Mouse (Mus musculus): ENCODE data around the gene Serpina3k.
A peak's percentile ranks its signal among the peaks of the same experiment; 100 is the strongest.
"Not testable (repeated sequence)": the region's sequence is repeated elsewhere in the genome, so short reads cannot be mapped to it uniquely, and the experiment has no call there.

Gene Serpina3k

DNA sequence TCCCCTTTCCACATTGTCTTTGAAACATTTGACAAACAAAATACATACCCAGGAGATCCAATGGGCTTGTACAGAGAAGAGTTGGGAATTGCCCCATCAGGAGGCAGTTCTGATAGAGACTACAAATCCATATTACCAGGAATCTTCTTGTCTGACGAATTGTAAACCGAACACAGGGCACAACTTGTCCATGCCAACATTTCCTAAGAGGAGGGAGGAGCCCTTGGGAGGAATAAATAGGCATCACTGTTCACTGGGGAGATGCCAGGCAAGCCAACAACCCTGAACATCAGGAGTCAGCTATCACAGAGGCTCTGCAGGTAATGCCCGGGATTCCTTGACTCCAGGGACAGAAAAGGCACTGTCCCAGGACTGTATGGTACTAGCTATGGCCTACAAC, at the start of gene Serpina3k, which contains the start of gene Serpina3m:
Gene Serpina3k (plus strand): TSS at position 261 of the 400 bp plus-strand sequence.
Gene Serpina3m (plus strand): TSS at position 261 of the 400 bp plus-strand sequence.
- not testable (repeated sequence) for DNase-seq

DNA sequence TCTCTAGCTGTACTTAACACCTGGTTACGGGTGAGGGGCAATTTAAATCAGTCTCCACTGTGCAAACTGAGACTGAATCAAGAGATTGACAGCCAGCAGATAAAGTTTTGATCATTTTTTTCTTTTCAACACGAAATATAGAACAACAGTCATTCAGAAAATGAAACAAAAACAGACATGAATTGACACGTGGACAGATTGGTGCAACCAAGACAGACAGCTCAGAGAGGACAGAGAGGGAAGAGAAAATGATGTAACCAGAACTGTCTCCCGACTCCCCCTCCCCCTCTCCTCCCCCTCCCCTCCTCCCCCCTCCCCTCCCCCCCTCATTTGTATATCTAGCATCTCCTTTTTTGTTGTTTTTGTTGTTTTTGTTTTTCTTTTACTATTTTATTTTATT, 48.4 kb upstream of the Serpina3k start:
- DNase-seq: no peak

DNA sequence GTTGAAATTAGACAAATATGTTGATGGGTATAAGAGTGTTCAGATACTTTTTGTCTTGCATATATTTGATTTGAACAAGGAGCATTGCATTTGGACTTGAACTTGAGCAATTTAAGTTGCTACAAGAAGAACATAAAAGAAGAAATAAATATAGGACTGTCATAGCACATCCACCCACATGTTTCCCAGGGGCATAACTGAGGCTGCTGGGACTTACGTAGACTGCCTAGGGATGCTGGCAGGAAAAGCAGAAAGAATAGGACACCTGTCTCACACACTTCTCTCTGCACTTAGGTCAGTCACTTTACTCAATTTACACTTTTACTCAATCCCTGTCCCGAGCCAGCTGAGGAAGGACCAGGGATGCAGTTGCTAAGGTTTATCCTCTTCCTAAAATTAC, 44.3 kb upstream of the Serpina3k start:
- no peak for DNase-seq

DNA sequence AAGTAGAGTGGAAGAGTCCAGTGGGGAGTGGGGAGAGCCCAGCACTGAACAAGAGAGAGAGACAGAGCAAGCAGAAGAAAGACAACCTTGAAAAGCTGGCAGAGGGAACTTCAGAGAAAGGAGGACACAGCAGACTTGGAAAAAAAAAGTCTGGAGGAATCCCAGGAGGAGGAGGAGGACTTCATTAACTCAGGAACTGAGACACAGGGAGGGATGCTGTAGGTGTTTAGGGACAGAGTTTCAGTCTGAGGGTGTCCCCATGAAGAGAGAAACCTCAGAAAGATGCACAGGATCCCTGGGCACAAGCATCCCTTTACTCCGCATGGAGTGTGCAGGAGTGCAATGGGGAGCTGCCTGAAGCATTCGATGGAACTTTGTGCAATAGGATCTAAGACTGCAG, 40.2 kb upstream of the Serpina3k start:
- no peak for DNase-seq

DNA sequence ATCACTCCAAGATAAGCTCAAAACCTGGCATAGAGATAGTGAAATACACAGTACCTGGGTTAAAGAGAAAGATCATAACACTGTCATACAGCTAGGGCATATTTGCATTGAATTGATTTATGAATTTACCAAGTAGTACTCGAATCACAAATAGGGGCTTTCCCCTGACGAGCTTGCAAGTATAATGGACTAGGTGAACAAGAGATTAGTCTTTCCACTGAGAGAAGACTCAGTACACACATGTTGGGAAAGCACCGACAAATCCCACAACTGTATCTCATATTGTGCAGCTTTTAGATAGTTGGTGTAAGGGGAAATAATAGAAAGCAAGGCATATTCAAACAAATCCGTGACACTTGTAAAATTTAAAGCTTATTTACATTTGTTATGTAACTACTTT, 32.3 kb upstream of the Serpina3k start:
- no peak for DNase-seq

DNA sequence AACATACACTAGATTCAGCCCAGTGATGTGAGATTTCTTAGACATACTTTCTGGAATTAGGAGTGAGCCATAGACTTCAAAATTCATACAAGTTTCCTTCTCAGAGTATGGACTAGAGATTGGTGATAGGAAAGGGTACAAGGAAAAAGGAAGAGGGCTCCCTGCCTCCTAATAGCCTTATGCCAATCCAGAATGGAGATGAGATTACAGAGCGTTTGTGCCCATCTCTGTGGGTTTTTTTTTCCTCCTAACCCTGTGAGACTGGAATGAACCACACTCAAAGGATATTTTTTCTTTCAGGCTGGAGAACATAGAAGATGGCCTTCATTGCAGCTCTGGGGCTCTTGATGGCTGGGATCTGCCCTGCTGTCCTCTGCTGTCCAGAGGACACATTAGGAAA, 24.0 kb upstream of the Serpina3k start, which contains the start of gene Serpina3j:
Gene Serpina3j (plus strand): TSS at position 301 of the 400 bp plus-strand sequence.
- DNase-seq: no peak

DNA sequence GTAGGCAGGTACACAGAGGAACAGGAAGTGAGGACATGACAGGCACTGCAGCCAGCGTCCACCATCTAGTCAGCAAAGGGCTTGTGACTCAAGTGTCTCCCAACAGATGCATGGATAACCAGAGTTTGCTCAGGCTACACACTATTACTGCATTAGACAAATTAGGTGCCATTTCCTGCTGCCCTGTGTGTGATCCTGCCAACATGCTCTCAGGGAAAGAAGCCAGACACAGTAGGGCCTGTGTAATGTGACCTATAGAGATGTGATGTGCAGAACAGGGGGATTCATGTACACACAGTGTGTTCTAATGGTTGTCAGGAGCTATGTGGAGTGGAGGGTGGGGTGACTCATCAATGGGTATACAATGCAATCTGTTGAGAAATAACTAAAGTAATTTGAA, 15.8 kb upstream of the Serpina3k start:
- DNase-seq: no peak

DNA sequence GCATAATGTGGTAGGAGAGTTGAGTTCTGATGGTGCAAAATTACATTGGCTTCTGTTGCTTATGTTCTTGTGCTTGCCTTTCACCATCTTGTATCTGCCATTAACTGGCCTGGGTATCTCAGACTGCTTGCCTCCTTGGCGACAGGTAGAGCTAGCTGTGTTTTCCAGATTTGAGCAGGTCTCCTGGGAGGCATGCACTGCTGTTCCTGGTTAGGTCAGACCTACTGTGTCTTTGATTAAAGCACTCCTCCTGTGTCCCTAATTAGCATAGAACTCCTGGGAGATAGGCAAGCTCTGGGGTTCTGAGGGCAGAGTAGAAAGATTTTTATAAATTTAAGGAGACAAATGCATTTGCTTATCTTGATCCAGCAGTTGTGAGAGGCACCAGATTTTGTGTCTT, 6.6 kb upstream of the Serpina3k start:
- no peak for DNase-seq

DNA sequence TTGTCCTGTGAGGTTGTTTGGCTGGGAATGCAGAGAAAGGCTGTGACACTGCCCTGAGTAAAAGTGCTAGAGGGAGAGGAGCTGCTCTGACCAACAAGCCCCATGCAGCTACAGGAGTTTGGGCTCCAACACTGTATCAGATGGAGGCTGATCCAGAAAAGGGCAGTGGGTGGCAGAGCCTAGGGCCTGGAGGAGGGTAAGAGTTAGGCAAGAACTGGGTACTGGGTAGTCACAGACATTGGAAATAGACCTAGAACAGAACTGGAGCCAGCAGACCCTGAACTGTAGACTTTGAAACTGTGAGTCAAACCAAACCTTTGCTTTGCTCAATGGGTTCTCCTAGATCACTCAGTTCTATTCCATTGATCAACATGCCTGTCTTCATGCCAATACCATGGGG, 1.4 kb upstream of the Serpina3k start:
- not testable (repeated sequence) for DNase-seq

DNA sequence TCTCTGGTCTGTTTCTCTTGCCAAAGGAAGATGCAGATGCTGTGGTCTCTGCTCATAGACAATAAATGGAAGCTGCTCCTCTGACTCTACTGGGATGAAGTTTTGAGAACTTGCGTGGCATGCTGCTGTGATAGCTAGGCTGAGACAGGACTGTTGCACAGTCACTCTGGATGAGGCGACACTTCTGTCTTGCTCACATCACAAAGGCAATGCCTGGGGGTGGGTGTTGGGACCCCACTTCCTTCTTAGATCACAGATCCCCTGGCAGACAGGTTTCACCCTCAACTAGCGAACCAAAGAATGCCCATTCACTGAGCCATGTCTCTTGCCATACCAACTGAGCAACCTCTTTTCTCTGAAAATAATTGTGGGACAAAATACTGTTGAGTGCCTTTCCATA, 419 bp downstream of the Serpina3k start:
- no peak for DNase-seq

DNA sequence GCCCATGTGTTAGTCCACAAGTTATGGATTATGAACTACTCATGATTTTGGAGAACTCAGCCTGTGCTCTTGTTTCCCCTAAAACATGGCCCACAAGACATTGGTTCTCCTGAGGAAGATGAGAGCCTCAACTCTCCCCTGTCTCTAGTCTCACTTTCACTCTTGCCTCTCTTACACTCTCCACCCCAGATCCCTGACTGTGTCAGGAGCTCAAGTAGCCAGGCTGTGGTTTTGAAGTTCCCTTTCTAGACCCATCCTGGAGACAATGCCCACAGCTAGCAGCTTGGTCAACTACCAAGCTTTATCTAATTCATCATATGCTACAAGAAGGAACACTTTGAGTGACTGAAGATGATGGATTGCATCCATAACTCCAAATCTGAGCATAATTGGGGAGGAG, 4.2 kb downstream of the Serpina3k start:
- DNase-seq: not testable (repeated sequence)

DNA sequence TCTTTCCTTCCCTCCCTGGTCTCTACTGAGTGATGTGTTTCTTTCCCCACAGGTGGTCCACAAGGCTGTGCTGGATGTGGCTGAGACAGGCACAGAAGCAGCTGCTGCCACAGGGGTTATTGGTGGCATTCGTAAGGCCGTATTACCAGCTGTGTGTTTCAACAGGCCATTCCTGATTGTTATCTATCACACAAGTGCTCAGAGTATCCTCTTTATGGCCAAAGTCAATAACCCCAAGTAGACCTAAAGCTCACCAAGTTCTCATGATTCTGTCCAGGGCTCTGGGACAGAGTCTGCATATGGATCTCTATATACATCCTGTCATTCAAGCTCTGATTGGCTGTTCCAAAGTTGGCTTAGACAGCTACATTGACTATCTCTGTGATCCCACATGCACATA, 6.9 kb downstream of the Serpina3k start:
- no peak for DNase-seq

DNA sequence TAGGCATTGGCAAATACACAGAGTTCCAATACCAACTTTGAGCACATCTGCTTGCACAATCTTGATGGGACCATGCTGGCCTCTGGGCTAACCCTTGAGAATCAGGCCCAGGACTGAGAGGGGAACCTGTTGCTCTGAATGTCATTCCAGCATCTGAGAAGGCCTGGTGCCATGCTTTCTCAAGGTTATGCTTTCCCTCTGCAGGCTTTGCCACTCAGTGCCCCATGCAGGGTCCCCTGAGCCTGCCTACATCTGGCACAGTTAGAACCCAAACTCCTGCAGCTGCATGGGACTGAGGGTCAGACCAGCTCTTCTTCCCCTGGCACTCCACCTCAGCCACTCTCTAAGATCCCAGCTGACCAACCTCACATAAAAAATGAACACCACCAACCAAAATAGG, 7.4 kb downstream of the Serpina3k start:
- DNase-seq: no peak

DNA sequence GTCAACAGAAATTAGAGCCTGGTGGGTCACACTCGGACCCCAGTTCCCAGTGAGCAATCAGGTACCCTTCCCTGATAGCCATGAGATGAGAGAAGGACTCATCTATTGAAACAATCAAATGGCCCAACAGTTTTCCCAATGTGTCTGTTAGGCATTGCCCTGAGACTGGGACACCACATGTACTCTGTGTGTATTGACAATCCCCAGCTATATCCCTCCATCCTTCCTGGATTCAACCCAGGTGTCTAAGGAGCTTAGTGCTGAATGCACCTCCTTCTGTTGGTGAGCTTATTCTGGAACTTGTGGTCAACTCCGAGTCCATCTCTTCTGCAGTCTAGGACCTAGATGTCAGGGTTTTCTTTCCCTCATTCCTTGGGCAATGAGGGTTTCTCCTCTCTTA, 8.8 kb downstream of the Serpina3k start:
- DNase-seq: no peak

DNA sequence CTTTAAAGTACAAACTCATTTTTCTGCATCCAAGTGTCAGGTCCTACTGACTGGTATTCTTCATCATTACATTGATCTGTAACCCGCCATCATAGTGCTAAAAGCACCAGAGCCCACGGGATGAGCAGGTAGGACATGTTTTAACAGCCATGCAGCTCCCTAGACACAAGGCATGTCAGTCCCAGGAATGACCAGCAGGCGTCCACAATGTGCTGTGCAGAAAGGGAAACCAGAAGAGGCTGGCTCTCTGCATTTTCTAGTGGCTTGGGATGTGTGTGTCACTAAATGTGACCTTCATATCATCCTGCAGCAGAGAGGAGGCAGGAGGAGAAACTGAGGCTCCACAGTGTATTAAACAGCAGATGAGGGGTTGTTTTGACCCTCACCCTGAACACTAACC, 13.5 kb downstream of the Serpina3k start:
- peak; percentile 4 to 7 for DNase-seq

DNA sequence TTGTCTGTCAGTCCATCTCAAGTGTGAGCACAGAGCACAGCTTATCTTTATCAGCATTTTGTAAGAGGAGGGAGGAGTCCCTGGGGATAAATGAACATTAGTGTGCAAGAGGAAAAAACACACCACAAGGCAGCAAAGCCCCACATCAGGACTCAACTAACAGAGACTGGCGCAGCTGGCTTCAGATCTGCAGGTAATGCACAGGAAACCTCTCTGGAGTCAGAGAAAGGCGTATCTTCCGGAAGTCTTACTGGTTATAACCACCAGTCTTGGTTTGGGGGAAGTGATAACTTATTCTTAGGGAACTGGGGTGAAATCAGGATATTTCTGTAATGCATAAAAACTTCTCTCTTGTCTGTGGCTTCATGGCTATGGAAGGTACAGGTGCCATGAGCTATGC, 17.7 kb downstream of the Serpina3k start:
- DNase-seq: no peak

DNA sequence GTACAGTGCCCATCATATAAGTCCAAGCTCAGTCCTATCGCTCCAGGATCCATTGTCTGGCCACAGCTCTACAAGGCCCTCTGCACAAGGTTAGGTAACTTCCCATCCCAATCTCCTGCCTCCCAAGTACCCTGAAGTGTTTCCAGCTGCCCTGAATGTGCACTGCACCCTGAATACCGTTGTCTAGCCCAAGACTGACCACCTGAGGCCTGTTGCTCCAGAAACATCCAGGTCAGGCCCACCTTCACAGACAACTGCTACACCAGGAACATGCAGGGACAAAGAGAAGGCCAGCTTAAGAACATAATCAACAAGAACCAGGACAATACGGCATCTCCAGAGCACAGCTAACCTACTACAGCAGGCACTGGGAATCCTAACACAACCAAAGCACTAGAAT, 31.7 kb downstream of the Serpina3k start:
- DNase-seq: no peak

DNA sequence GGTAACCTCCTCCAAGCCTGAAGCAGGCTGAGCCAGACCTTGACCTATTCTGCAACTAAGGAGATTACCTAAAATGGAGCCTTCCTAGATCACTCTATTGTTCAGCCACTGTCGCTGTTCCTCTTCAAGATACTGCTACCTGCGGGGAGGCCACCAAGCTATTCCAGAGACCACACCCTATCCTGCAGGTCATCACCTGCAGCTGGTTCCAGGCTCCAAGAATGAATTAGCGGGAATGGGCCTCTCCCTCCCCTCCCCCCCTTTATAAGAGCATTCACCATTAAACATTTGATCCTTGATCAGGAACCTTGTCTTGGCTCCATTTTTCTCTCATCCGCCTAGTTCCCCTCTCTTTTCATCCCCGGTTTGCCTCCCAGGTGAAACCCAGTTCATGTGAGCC, 38.9 kb downstream of the Serpina3k start:
- not testable (repeated sequence) for DNase-seq

DNA sequence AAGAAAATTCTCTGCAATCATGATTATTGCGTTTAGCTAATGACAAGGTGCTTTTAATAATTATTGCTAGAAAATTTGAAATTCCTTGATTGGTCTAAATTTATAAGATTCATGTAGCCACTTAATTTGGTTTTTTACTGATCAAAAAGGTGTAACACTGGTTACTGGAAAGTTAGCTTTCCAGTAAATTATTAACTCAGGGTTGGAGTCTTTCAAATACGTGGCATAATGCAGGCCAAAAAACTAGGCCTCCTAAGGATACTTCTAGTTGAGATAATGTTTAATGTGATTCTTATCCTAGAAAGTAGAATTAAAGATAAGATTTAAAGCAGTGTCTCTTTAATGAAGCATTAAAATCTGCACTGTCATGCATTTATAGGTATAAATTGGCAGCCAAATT, 40.1 kb downstream of the Serpina3k start:
- DNase-seq: not testable (repeated sequence)

DNA sequence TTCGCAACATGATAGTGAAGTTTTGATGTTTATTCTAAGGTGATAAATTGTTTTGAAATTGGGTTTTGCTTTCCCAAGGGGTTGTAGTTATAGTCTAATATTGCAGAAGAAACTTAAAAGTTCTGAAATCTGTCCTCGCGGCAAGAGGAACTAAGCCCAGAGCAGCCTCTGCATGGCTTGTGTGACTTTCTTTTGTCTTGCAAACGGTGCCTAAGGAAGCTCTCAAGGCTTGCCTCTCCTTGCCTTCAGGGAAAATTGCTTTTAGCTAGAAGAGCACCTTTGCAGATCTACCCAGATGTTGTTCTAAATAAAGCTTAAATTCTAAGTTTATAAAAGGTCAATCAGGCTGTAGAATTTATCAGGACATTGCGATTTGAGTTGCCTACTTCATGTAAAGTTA, 40.5 kb downstream of the Serpina3k start:
- not testable (repeated sequence) for DNase-seq

DNA sequence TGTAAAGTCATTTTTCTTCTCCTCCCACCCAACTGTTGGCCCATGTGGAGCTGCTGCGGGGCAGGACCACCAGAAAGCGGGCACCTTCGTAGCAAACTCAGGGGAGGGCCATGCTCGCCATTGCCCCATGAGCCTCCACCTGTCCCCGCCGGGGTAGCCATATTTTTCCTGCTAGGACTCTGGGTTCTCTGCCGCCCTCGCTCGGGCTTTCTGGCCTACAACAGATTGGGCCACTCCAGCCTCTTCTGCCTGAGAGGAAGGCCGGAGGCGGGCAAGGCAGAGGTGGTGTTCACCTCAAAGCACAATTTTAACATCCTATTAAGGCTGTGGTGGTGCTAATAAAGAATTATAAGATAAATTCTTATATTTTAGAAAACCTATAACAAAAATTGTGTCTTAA, 41.6 kb downstream of the Serpina3k start:
- DNase-seq: no peak

DNA sequence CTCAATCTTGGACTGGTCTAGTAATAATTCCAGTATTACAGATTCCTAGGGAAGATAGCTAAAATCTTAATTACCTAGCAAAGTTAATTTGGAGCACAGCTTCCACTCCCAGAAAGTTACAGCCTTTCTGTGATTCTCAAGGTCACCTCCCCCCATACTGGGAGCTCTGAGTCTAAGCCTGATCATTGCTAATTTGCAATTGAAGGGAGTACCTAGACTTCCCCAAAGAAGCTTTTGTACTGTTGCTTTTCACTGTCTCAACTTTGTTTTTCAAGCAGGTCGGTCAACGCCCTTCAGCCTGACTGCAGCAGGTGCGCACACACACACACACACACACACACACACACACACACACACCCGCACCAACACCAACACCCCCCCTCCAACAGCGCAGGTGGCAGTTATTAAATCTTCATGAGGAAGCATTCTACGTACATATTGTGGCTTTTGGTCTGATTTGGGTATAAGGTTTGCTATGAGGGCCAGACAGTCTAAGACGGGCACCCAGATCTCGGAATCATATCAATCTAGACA, 42.9 kb downstream of the Serpina3k start:
- not testable (repeated sequence) for DNase-seq

DNA sequence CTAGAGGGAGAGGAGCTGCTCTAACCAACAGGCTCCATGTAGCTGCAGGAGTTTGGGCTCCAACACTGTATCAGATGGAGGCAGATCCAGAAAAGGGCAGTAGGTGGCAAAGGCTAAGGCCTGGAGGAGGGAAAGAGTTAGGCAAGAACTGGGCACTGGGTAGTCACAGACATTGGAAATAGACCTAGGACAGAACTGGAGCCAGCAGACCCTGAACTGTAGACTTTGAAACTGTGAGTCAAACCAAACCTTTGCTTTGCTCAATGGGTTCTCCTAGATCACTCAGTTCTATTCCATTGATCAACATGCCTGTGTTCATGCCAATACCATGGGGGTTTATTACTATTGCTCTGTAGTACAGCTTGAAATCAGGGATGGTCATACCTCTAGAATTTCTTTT, 47.7 kb downstream of the Serpina3k start:
- DNase-seq: not testable (repeated sequence)

DNA sequence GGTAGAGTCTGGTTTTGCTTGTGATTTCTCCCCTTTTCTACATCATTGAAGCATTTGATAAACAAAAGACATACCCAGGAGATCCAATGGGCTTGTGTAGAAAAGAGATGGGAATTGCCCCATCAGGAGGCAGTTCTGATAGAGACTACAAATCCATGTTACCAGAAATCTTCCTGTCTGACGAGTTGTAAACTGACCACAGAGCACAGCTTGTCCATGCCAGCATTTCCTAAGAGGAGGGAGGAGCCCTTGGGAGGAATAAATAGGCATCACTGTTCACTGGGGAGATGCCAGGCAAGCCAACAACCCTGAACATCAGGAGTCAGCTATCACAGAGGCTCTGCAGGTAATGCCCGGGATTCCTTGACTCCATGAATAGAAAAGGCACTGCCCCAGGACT, 48.6 kb downstream of the Serpina3k start:
- DNase-seq: not testable (repeated sequence)

DNA sequence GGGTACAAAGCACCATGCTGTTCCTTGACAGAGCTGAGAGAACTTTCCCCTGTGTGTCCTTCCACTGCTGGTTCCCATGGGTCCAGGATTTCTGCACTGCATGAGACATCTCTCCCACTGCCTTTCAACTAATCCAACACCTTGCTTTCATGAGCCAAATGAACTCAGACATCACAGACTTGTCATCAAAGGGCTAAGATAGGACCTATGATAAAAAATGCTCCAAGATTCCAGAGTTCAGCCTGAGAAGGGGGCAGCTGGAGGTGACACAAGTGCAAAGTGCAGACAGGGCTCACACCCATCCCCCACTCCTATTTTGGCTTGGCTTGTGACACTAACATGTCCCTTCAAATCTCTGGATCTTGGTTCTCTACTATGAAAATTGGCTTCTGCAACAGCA, 50.2 kb downstream of the Serpina3k start:
- no peak for DNase-seq
